Mouse (Mus musculus): ENCODE results near the gene Mrpl16.

Mrpl16 gene

DNA sequence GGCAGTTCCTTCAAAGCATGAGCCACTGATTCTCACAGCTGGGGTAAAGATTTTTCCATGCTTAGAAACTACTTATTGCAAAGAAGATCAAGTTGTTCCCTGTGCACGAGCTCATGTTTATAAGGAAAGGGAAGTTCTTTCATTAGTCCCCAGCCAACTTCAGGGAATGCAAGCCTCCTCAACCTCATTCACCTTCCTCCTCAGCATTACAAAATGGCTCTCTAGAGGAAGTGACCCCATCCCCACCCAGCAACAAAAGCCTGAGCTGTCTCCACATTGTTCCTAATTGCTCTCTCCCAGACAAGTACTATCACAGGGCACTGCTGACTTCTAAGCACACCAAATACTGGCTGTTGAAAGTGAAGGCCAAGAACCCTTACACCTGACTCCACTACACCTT is 34.2 kb downstream of the Mrpl16 start:
- no peak for DNase-seq (ENCODE audit: low read depth)

DNA sequence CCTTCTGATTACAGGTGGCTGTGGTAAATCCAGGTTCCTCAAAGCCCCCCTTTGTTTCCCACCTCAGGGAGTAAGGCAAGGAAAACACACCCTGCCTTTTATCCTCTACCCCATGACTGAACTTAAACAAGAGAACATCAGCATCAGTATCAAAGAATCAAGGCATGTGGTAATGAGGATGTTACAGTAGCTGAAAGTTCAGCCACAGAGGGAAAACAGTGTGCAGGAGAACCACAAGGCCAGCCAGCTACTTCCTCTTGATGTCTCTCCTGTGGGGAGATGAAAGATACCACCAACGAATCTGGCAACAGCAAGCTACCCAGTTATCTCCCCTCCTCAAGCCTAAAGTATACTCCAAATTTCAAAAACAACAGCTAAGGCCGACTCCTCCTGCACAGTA is 37.1 kb downstream of the Mrpl16 start:
- DNase-seq (ENCODE audit: low read depth), result peak; percentile 6

DNA sequence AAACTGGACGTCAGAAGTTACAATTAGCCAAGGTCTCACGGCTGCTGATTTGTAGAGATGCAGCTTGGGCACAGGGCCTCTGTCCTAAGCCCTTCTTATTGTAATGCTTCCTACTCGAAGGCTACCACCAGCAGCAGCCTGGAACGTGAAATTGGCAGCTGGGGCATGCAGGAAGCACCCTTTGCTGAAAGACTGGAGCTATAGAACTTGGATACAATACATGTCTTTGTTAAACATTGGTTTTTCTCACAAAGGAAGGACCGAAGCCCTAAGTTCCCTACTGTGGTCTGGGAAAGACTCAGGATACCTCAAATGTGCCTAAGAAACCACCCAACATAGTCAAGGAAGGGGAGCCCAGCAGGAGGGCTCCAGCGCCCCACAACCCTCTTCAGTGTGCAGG is 37.6 kb downstream of the Mrpl16 start:
- DNase-seq (ENCODE audit: low read depth), result no peak

DNA sequence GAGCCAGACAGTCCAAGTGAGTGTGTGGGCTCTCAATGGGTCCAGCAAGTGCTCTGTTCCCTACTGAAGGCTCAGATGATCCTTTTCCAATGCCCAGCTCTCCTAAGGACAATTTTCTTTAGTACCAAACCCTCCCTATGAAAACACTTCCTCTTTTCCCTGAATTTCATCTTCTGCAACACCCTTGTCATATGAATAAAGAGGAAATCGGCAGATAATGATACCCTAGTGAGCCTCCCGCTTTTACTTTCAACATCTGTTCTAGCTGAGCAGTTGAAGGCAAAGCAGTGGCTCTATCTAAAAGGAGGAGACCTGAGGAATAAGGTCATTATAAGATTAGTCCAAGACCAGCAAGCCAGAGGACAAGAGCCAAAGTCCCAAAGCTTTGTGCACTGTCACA is 38.3 kb downstream of the Mrpl16 start:
- no peak for DNase-seq (ENCODE audit: low read depth)

DNA sequence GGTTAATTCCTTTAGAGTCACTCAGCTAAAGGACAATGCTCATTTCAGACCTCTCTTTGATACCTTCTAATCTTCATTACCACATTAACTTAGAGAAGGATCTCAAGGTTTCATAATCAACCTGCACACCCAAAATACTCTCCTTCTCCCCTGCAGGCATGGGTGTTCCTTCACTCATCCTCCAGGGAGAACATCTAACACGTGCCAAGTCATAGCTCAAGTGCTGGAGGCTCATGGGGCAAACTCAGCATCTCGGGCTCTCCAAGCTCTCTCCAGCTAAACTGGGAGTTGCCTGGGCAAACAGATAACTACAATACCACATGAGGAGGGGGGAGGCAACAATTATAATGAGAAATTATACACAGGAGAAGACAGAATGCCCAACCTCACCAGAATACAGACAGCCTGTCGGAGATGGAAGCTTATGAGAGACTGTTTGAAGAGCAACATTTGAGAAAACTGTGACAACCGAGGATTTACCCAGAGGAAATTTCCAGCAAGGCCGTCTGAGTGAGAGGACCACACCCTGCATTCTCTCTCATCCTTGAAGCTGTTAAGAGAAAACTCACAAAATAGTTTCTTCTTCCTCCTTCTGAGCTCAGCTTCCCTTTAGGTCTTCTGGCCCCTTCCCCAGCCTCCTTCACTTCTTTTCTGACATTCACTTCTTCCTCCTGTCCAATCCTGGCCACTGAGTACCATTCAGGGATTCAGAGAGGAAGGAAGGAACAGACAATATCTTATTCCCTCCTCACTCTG is 40.0 kb downstream of the Mrpl16 start:
- no peak for DNase-seq (ENCODE audit: low read depth)

DNA sequence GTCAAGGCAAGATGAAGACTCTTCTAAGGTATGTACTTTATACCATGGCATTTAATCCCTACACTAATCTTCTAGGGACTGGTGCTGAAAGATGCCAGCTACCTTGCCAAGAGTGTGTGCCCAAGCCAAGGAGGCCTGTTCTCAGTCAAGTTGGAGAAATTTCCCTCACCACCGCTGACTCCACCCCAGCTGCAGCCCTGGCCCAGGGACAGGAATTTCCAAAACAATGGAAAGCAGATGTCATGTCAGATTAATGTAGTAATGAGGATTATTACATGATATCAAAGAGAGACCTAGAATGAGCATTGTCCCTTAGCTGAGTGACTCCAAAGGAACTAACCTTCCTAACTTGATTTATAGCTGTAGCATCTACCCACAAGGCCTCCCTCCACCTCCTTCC is 40.7 kb downstream of the Mrpl16 start:
- no peak for DNase-seq (ENCODE audit: low read depth)

DNA sequence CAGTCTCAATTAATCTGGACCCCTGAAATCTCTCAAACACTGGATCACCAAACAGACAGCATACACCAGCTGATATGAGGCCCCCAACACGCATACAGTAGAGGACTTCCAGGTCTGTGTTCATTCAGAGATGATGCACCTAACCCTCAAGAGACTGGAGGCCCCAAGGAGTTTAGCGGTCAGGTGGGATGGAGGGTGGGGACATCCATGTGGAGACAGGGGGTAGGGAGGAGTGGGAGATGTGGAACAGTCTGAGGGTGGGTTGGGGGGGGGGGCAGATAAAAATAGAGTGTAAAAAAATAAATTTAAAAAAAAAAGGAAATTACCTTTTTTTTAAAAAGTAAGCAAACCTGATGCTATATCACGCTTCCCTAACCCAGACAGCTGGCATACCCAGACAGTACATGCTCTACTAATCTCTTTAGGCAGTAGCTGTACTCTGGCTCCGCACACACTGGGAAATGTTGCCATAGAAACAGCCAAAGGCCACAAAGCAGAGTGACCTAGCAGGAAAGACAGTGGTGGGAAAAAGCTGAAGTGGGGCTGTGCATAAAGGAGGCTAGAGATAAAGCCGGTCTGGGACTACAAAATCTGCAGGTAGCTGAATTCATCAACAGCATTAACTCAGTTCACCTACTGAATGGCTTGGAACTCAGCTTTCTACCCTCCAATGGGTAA is 41.6 kb downstream of the Mrpl16 start:
- DNase-seq (ENCODE audit: low read depth), result no peak

DNA sequence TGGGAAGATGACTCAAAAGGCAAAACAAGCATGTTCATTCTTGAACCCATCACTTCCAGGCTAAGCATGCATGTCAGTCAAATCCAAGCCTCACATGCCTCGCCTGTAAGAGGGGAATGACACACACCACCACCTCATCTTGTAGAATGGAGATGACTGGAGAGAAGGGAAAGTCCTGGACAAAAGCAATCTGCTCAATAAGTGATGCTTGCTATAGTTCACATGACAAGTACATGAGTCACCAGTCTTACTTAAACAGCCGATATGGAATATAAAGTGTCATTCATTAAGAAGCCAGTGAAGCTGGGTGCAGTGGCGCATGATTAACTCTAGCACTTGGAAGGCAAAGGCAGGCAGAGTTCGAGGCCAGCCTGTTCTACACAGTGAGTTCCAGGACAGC is 42.9 kb downstream of the Mrpl16 start:
- no peak for DNase-seq (ENCODE audit: low read depth)

DNA sequence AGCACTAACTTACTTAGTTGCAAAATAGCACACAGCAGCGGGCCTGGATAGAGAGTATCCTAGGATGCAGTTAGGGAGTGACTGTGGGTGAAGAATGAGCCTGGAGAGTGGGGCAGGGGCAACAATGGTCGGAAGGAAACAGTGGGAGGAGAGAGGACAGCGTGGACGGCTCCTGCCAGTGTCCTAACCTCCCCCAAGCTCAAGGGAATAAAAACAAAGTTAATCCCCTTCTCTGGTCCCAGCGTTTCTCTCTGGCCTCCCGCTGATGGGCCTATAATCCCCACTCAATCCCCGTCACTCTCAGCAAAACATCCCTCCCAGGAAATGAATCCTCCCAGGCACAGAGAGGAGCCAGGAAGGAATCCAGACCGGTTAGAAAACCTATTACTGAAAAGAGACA is 43.5 kb downstream of the Mrpl16 start:
- DNase-seq (ENCODE audit: low read depth), result no peak

DNA sequence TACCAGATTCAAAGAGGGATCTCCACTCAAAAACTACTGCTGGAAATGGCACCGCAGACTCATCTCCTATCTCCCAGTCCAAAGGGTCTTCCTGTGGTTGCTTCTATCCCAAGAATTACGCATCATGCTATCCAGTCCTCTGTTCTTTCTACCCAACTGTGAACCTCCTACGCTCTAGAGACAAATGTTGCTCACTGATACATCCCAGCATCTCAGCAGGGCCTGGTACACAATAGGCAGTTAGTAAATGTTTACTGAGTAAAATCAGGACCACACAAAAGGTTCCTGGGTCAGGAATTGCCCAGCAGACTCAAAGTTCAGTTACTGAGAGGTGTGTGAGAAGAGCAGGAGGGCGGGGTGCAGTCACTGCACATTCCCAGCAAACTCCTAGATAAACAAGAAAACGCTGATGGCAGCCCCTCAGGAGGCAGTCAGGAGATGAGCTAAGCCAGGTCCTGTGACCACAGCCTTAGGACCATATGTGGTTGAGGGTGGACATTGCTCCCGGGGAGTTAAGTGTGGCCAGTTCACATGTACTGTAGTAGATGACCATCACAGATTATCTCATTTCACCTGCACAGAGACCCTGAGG is 44.6 kb downstream of the Mrpl16 start:
- DNase-seq (ENCODE audit: low read depth), result no peak

DNA sequence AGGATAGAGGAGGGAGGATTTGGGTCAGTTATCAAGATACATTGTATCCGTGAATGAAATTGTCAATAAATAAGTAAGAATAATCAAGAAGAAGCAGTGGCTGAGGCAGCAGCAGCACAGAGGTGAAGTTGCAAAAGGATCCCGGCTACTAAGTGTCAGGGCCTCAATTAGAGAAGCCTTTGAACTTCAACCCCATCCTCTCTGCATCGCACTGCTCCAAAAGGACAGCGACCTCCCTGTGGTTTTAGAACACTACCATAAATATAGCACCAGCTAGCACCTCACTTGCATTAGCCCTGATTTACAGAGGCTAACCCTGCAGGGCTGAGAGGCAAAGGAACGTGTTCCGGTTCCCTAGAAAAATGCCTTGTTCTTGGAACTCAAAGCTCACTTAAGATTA is 46.5 kb downstream of the Mrpl16 start:
- no peak for DNase-seq (ENCODE audit: low read depth)

DNA sequence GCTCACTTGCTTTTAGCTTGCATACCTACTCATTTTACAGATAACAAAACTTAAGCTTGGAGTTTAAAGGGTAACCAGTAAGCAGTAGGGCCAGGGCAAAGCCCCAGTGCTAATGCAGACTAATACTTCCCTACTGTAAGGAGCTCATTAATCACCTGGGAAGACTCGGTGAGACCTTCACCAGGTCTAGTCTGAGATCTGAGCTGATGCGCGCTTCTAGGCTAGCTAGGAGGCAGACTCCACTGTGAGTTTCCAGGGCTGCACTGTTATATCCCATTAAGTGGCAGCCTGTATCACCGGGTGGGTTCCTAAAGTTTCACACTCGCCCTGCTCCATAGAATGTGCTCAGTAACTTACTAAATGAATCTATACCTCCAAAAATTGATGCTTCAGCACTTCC is 47.4 kb downstream of the Mrpl16 start:
- DNase-seq (ENCODE audit: low read depth), result peak; percentile 10

DNA sequence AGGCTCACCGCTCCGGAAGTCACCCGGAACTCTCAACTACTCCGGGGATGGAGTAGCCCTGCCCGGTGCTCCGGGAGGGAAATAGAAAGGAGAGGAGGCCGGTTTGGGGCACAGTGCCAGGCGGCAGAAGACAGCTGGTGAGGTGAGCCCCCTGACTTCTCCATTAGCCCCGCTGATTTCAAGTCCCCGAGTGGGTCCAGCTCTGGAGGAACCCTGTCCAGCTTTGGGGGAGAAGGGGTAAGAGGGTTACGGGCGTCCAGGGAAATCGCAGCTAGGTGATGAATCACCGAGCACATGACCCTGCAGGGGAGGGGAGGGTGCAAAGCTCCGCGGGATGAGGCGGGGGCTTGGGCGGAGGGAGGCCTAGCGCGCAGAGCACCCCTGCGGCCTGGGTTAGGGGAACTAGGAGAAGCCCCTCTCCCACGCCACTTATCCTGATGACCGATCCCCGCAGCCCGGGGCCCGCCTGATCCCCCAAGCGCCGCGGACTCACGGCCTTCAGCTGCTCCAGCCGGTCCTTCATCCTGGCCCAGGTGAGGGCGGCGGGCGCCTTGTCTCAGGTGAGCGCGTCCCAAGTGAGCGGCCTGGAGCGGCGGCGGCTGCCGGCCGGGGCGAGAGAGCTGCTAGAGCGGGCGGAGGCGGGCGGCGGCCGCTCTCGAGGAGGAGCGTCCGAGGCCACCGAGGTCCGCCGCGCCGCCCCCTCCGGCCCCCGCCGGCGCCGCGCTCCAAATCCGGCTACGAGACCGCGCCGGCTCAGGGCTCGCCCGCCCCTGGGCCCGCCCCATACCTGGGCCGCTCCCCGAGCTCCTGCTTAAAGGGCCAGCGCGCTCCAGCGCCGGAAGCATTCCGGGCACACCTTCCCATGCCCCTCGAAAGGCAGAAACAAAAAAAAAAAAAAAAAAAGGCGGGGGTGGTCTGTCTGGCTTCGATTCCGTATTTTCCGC is 48.3 kb downstream of the Mrpl16 start:
- DNase-seq (ENCODE audit: low read depth), result peak; percentile 46

DNA sequence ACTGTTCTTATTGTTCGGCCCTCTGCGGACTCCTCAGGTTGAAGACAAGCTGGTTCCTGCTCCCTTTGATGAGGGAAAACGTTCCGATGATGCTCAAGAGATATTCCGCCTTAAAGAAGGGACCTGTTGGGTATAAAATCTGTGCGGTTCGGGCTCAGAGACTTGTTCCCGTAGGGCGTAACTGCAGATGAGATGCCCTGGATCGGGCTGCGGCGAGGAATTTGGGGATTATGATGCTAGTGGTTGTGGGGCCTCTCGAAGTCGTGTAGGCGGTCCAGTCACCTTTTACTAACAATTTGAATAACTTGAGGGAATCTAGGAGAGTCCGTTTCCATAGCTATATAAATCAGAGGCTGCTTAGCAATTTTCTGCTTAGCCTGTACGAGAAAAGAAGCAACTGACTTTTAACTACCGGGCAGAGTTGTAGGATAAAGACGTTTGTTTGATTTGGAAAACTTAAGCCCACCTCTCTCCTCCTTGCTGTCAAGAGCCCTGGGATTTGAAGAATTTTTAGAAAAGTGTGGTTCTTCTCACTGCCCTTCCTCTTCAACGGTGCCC is 49.0 kb downstream of the Mrpl16 start, which contains the start of gene Stx3:
Stx3 (minus strand) TSS at position 261 of the 558 bp plus-strand sequence.
- peak; percentile 36 for DNase-seq (ENCODE audit: low read depth)

DNA sequence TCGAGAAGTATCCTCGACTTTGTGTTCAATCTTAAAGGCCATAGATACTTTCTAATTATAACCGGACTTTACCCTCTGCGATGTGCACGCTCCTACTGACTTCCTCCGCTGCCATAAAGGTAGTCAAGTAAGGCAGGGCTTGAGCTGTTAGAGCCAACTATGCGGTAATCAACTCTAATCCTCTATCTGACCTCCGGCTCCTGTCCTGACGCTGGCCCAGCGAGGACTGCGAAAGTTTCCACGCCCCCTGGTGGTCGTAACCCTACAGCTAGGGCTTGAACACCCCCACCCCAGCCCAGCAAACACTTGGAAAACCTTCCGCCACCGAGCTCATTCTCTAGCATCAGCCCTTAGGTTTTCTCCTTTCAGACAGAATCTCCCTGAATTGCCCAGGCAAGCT is 49.6 kb downstream of the Mrpl16 start:
- DNase-seq (ENCODE audit: low read depth), result peak; percentile 64

DNA sequence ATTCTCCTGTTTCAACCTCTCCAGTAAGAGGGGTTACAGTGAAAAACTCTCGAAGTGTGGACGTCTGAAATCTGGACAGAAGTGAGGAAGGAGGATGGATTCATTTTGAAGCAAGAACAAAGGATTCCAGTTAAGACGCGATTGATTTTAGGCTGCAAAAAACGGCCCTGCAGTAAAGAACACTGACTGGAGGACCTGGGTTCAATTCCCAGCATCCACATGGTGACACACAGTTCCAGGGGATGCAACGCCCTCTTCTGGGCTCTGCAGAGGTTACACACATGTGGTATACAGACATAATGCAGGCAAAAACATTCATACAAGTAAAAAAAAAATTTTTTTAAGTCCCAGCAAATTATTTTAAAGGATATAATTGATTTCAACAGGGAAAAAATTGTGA is 50.0 kb downstream of the Mrpl16 start:
- no peak for DNase-seq (ENCODE audit: low read depth)

DNA sequence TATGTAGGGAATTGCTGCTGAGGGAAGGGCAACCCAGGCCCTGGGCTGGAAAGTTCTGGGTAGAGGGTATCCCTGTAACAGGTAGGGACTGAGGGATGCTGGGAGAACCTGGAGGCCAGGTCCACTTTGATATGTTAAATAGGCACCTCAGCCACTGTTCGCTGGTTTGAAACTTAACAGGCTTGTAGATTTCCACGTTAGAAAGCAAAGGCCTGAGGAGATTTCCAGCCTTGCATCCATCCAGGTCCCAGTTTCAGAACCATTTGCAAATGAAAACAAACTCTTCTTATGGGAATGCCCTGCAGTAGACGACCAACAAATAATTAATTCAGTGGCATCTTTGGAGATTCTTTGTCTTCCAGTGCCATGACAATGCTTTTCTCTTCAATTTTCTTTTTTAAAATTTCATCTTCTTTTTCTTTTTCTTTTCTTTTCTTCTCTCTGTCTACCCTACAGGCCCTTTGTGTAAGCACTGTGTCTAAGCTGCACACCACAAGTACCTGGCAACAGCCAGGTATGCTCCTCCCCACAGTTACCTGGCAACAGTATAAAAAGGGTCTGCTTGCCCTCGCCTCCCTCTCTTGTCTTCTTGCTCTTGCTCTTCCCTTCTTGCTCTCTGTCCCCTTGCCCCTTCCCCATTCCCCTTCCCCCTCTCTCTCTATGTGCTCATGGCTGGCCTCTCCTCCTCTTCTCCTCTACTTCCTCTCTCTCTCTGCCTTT is 53.3 kb downstream of the Mrpl16 start:
- no peak for DNase-seq (ENCODE audit: low read depth)
